Mouse (Mus musculus): ENCODE results near the gene Mier1.
"Not testable (repeated sequence)": the region's sequence is repeated elsewhere in the genome, so short reads cannot be mapped to it uniquely, and the experiment has no call there.

The Mier1 gene

GRCm38 (mm10) chr4:103120874-103121389 is 6.7 kb downstream of the Mier1 start:
- no peaks in the 10 kb centered on the region for H3K27me3 ChIP-seq (ENCODE audit: control insufficient read depth, insufficient read depth, low read length, poor library complexity, severe bottlenecking)
- peak; percentile 9 for DNase-seq (ENCODE audit: low read depth, low spot score)

DNA sequence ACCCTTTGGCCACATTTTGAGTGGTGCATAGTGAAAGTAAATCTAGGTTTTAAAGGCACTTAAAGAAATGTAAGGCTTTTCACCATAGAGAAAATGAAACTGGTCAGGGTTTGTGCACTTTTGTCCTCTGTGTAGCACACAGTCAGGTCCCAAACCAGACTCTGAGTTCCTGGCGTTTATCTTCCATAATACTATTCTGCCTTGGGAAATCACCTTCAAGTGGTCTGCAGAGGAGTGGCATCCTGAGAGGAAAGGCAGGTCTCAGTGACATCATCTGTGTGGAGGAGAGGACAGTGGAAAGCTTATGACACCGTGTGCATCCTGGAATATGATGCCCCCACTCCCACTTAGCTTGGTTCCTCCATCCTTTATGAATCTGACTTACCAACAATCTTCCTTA is 8.9 kb downstream of the Mier1 start:
- H3K27me3 ChIP-seq (ENCODE audit: control insufficient read depth, insufficient read depth, low read length, poor library complexity, severe bottlenecking) = no peaks in the 10 kb centered on the region
- DNase-seq (ENCODE audit: low read depth, low spot score) = peak; percentile 19
- no peaks in the 10 kb centered on the region for H3K36me3 ChIP-seq (ENCODE audit: control insufficient read depth, insufficient read depth, low read length, poor library complexity, severe bottlenecking)

More at GRCm38 (mm10) chr4:103120874-103121389, 6.7 kb downstream of the Mier1 start:
- H3K36me3 ChIP-seq (ENCODE audit: control insufficient read depth, insufficient read depth, low read length, poor library complexity, severe bottlenecking) = no peaks in the 10 kb centered on the region

GRCm38 (mm10) chr4:103123606-103124005 is 9.4 kb downstream of the Mier1 start:
- H3K27me3 ChIP-seq (ENCODE audit: control insufficient read depth, insufficient read depth, low read length, poor library complexity, severe bottlenecking) = no peaks in the 10 kb centered on the region
- no peak for DNase-seq (ENCODE audit: low read depth, low spot score)
- no peaks in the 10 kb centered on the region for H3K36me3 ChIP-seq (ENCODE audit: control insufficient read depth, insufficient read depth, low read length, poor library complexity, severe bottlenecking)

DNA sequence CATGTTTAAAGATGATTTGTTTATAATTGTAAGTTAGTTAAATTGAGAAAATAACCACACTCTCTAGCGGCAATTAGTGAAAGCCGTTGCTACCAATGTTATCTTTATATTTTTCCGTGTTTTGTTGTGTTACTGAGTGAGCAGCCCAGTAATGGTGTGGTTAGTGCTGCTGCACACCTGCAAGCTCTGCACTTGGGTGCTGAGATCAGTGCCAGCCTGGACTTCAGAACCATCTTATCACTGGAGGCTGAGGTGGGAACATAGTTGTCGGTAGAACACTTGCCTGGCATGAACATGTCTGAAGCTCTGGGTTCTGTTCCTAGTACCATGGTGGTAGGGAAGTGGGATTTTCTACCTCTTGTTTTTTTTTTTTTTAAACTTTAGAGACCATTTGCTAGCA is 12.3 kb downstream of the Mier1 start:
- no peak for DNase-seq (ENCODE audit: low read depth, low spot score)
- H3K36me3 ChIP-seq (ENCODE audit: control insufficient read depth, insufficient read depth, low read length, poor library complexity, severe bottlenecking) = no peaks in the 10 kb centered on the region
- H3K27me3 ChIP-seq (ENCODE audit: control insufficient read depth, insufficient read depth, low read length, poor library complexity, severe bottlenecking) = no peaks in the 10 kb centered on the region

DNA sequence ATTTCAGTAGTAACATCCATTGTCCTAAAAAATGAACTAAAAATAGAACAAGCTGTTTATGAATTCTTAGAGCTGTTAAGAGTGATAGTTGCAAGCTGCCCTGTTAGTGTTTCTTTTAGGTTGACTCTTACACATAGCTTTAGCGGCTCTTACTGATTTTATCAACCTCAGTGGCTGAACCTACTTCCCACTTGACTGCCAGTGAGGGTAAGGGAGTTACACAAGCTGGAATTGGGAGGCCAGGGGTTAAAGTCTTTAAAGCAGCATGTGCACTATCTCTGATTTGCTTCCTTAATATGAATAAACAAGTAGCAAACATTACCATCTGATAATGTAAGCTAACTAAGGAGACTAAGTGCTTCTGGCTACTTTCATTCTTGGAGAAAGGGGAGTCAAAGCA is 22.8 kb downstream of the Mier1 start:
- no peak for DNase-seq (ENCODE audit: low read depth, low spot score)
- peaks cover 2% of the 10 kb centered on the region; the same call in 1 of the 2 replicates for H3K36me3 ChIP-seq (ENCODE audit: control insufficient read depth, insufficient read depth, low read length, poor library complexity, severe bottlenecking)
- no peaks in the 10 kb centered on the region for H3K27me3 ChIP-seq (ENCODE audit: control insufficient read depth, insufficient read depth, low read length, poor library complexity, severe bottlenecking)

DNA sequence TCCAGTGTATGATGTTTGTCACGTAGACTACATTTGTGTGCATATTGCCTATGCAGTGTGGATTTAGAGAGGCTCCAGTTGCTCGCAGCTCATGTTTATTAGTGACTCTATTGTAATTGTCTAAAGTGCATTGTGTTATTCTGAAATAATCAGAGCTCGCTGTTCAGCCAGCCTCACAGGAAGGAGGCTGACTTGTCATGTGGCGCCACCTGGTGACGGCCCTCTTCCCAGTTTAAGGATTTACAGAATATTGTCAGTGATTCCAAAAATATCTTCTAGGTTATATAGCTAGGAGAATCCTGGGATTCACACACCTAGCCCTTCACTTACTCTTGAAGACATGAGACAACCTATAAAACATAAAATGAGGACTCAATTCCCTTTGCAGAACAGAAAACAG is 32.1 kb downstream of the Mier1 start:
- H3K36me3 ChIP-seq (ENCODE audit: control insufficient read depth, insufficient read depth, low read length, poor library complexity, severe bottlenecking) = peaks cover 23% of the 10 kb centered on the region
- H3K27me3 ChIP-seq (ENCODE audit: control insufficient read depth, insufficient read depth, low read length, poor library complexity, severe bottlenecking) = no peaks in the 10 kb centered on the region
- DNase-seq (ENCODE audit: low read depth, low spot score) = peak; percentile 79

- Histone ChIP-seq H3K36me3 (ENCODE audit: control insufficient read depth, insufficient read depth, low read length, poor library complexity, severe bottlenecking) (peaks cover 21% of the 10 kb centered on the region), H3K27me3 (ENCODE audit: control insufficient read depth, insufficient read depth, low read length, poor library complexity, severe bottlenecking) (no peaks in the 10 kb centered on the region)
- DNase-seq (ENCODE audit: low read depth, low spot score) = no peak
Observed at GRCm38 (mm10) chr4:103151946-103152345, 37.8 kb downstream of the Mier1 start.

GRCm38 (mm10) chr4:103158781-103159180 is 44.6 kb downstream of the Mier1 start:
- Histone ChIP-seq H3K36me3 (ENCODE audit: control insufficient read depth, insufficient read depth, low read length, poor library complexity, severe bottlenecking) (peaks cover 18% of the 10 kb centered on the region), H3K27me3 (ENCODE audit: control insufficient read depth, insufficient read depth, low read length, poor library complexity, severe bottlenecking) (no peaks in the 10 kb centered on the region)
- no peak for DNase-seq (ENCODE audit: low read depth, low spot score)

DNA sequence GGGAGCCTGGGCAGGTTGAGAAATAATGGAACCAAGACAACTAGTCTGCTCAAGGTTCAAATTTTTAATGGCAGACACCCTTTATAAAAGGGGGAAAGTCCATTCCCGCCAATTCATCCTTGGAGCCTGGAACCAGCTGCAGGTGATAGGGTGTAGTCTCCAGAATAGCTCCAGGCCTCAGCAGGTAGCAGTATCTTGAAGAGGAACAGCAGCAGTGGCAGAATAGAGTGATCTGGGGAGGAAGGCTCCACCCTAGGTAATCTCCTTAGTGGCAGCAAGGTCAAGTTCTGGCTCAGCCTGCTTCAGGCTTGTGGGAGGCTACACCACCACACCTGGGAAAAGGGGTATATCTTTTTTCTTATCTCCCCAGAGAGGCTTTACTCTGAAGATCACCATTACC is 52.0 kb downstream of the Mier1 start:
- DNase-seq (ENCODE audit: low read depth, low spot score); H3K36me3 ChIP-seq (ENCODE audit: control insufficient read depth, insufficient read depth, low read length, poor library complexity, severe bottlenecking); H3K27me3 ChIP-seq (ENCODE audit: control insufficient read depth, insufficient read depth, low read length, poor library complexity, severe bottlenecking): not testable (repeated sequence)

GRCm38 (mm10) chr4:103171256-103171655 is 57.1 kb downstream of the Mier1 start:
- H3K36me3 ChIP-seq (ENCODE audit: control insufficient read depth, insufficient read depth, low read length, poor library complexity, severe bottlenecking) = no peaks in the 10 kb centered on the region; the same call in 1 of the 2 replicates
- no peak for DNase-seq (ENCODE audit: low read depth, low spot score)
- H3K27me3 ChIP-seq (ENCODE audit: control insufficient read depth, insufficient read depth, low read length, poor library complexity, severe bottlenecking) = no peaks in the 10 kb centered on the region

DNA sequence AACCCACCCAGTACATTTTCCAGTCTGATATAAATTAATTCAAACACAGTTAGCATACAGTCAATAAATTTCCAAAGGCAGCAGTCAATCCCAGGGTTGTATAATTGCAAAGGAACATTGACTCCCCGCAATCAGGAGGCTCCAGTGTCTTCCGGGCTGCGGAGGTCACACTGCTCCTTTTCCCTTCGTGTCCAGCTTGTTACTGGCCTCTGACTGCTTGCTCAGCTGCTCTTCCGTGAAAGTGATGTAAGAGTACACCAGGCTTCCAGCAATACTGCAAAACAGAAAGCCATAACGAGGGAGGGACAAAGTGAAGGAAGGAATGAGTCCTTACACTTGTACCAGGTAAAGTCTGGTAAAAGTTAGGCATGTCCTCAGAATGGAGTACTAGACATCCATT is 59.3 kb downstream of the Mier1 start:
- no peak for DNase-seq (ENCODE audit: low read depth, low spot score)
- Histone ChIP-seq H3K27me3 (ENCODE audit: control insufficient read depth, insufficient read depth, low read length, poor library complexity, severe bottlenecking) (no peaks in the 10 kb centered on the region), H3K36me3 (ENCODE audit: control insufficient read depth, insufficient read depth, low read length, poor library complexity, severe bottlenecking) (no peaks in the 10 kb centered on the region; the same call in 1 of the 2 replicates)

GRCm38 (mm10) chr4:103174001-103174400 is 59.8 kb downstream of the Mier1 start:
- no peak for DNase-seq (ENCODE audit: low read depth, low spot score)
- Histone ChIP-seq H3K27me3 (ENCODE audit: control insufficient read depth, insufficient read depth, low read length, poor library complexity, severe bottlenecking) (no peaks in the 10 kb centered on the region), H3K36me3 (ENCODE audit: control insufficient read depth, insufficient read depth, low read length, poor library complexity, severe bottlenecking) (no peaks in the 10 kb centered on the region; the same call in 1 of the 2 replicates)

- Histone ChIP-seq H3K36me3 (ENCODE audit: control insufficient read depth, insufficient read depth, low read length, poor library complexity, severe bottlenecking) (no peaks in the 10 kb centered on the region; the same call in 1 of the 2 replicates), H3K27me3 (ENCODE audit: control insufficient read depth, insufficient read depth, low read length, poor library complexity, severe bottlenecking) (no peaks in the 10 kb centered on the region)
- DNase-seq (ENCODE audit: low read depth, low spot score) = no peak
Observed at GRCm38 (mm10) chr4:103177681-103178080, 63.5 kb downstream of the Mier1 start.

GRCm38 (mm10) chr4:103178635-103179318 is 64.6 kb downstream of the Mier1 start:
- no peak for DNase-seq (ENCODE audit: low read depth, low spot score)
- H3K36me3 ChIP-seq (ENCODE audit: control insufficient read depth, insufficient read depth, low read length, poor library complexity, severe bottlenecking) = no peaks in the 10 kb centered on the region; the same call in 1 of the 2 replicates
- H3K27me3 ChIP-seq (ENCODE audit: control insufficient read depth, insufficient read depth, low read length, poor library complexity, severe bottlenecking) = no peaks in the 10 kb centered on the region

GRCm38 (mm10) chr4:103179581-103179980 is 65.4 kb downstream of the Mier1 start:
- DNase-seq (ENCODE audit: low read depth, low spot score) = no peak
- H3K27me3 ChIP-seq (ENCODE audit: control insufficient read depth, insufficient read depth, low read length, poor library complexity, severe bottlenecking) = no peaks in the 10 kb centered on the region
- no peaks in the 10 kb centered on the region; the same call in 1 of the 2 replicates for H3K36me3 ChIP-seq (ENCODE audit: control insufficient read depth, insufficient read depth, low read length, poor library complexity, severe bottlenecking)

Data from splenic B cell, adult 2 months (primary cell).